Mouse (Mus musculus) liver, embryonic 13.5 days (tissue): ENCODE measurements around the gene Zcchc12. TPM values are rescaled to one million over a fixed set of nuclear protein-coding genes. Genes with fewer than 3 reads are reported as not detected.

Experiments
- ATAC-seq: fragments of 200-750 bp; cut with Nextera tagmentation; 2 replicates; pipeline ENCODE4 v1.8.0; 2017; ENCODE audit warnings: low read depth, mild to moderate bottlenecking, moderate number of reproducible peaks, moderate library complexity
- DNase-seq: peaks from one replicate; pipeline ENCODE4 v3.0.0; 2022
- H3K27ac ChIP-seq: fragments of 300-500 bp; sonication (generic); 2 replicates; pipeline ENCODE4 v1.5.1; 2015; ENCODE audit warnings: moderate library complexity, mild to moderate bottlenecking, inconsistent platforms
- H3K27me3 ChIP-seq: fragments of 300-500 bp; sonication (generic); 2 replicates; pipeline ENCODE4 v1.6.1; 2015; ENCODE audit warnings: mild to moderate bottlenecking, inconsistent platforms
- H3K36me3 ChIP-seq: fragments of 300-500 bp; sonication (generic); 2 replicates; pipeline ENCODE4 v1.6.1; 2015; ENCODE audit warnings: mild to moderate bottlenecking, inconsistent platforms
- H3K4me1 ChIP-seq: fragments of 300-500 bp; sonication (generic); replicated peaks from 2 replicates; pipeline ENCODE4 v1.6.1; 2015; ENCODE audit warnings: inconsistent platforms
- H3K4me2 ChIP-seq: fragments of 300-500 bp; sonication (generic); 2 replicates; pipeline ENCODE4 v1.6.1; 2015; ENCODE audit warnings: inconsistent platforms, mild to moderate bottlenecking, moderate library complexity
- H3K4me3 ChIP-seq: fragments of 300-500 bp; sonication (generic); replicated peaks from 2 replicates; pipeline ENCODE4 v1.5.1; 2015; ENCODE audit warnings: mild to moderate bottlenecking, inconsistent platforms
- H3K9ac ChIP-seq: fragments of 300-500 bp; sonication (generic); 2 replicates; pipeline ENCODE4 v1.6.1; 2015; ENCODE audit warnings: mild to moderate bottlenecking, inconsistent platforms
- H3K9me3 ChIP-seq: fragments of 300-500 bp; sonication (generic); replicated peaks from 2 replicates; pipeline ENCODE4 v1.6.1; 2016; ENCODE audit warnings: inconsistent platforms
- WGBS: fragments of 180-500 bp; shearing (Covaris S2); methylation state at CpG from one replicate; pipeline ENCODE4 v1.1.7; 2015; ENCODE audit not compliant: insufficient replicate concordance; 5-methylcytosine and 5-hydroxymethylcytosine counted together
- polyA plus RNA-seq: library from polyadenylated mRNA; unstranded; fragments of >200 nt; fragmentation: Nextera tagmentation; extraction: Ambion mirVana; gene quantifications from 2 replicates; pipeline ENCODE4 v1.2.1, GENCODE M21; 2015

The Zcchc12 gene
- polyA plus RNA-seq, 1 experiment from 2014 or later, result 0.80 TPM

GRCm38 (mm10) chrX:36225777-36226176, 30.1 kb downstream of the Zcchc12 start:
- 13% methylated on average over 7 of the region's 7 CpGs for WGBS
- no peaks in the 10 kb centered on the region for H3K9me3 ChIP-seq

GRCm38 (mm10) chrX:36226577-36226976, 30.9 kb downstream of the Zcchc12 start:
- ATAC-seq, result no peak
- no peak overlapping the region for H3K27ac ChIP-seq
- H3K9ac ChIP-seq, result no peak overlapping the region
- H3K4me3 ChIP-seq, result no peak overlapping the region
- H3K4me2 ChIP-seq, result no peak overlapping the region
- H3K36me3 ChIP-seq, result no peaks in the 10 kb centered on the region
- no peaks in the 10 kb centered on the region for H3K4me1 ChIP-seq
- H3K9me3 ChIP-seq, result no peaks in the 10 kb centered on the region
- WGBS, result 34% methylated on average over 2 of the region's 2 CpGs
- H3K27me3 ChIP-seq, result no peaks in the 10 kb centered on the region
- no peak for DNase-seq

More at GRCm38 (mm10) chrX:36225777-36226176, 30.1 kb downstream of the Zcchc12 start:
- no peaks in the 10 kb centered on the region for H3K36me3 ChIP-seq
- no peaks in the 10 kb centered on the region for H3K4me1 ChIP-seq
- H3K4me2 ChIP-seq, result no peak overlapping the region
- H3K4me3 ChIP-seq, result no peak overlapping the region
- H3K27ac ChIP-seq, result no peak overlapping the region
- ATAC-seq (no peak), DNase-seq (peak; percentile 8)
- no peaks in the 10 kb centered on the region for H3K27me3 ChIP-seq
- no peak overlapping the region for H3K9ac ChIP-seq

GRCm38 (mm10) chrX:36228861-36229260, 33.2 kb downstream of the Zcchc12 start:
- Histone ChIP-seq H3K4me1 (no peaks in the 10 kb centered on the region), H3K4me2 (no peak overlapping the region), H3K36me3 (no peaks in the 10 kb centered on the region), H3K9ac (no peak overlapping the region), H3K4me3 (no peak overlapping the region), H3K27me3 (no peaks in the 10 kb centered on the region), H3K9me3 (no peaks in the 10 kb centered on the region), H3K27ac (no peak overlapping the region)
- no peak for DNase-seq
- WGBS, result 58% methylated on average over 7 of the region's 7 CpGs
- no peak for ATAC-seq

GRCm38 (mm10) chrX:36229273-36229672, 33.6 kb downstream of the Zcchc12 start:
- Histone ChIP-seq H3K9me3 (no peaks in the 10 kb centered on the region), H3K27ac (no peak overlapping the region), H3K9ac (no peak overlapping the region), H3K27me3 (no peaks in the 10 kb centered on the region), H3K4me1 (no peaks in the 10 kb centered on the region), H3K4me3 (no peak overlapping the region), H3K36me3 (no peaks in the 10 kb centered on the region), H3K4me2 (no peak overlapping the region)
- ATAC-seq (no peak), DNase-seq (no peak)
- WGBS, result 53% methylated on average over 2 of the region's 2 CpGs

- Histone ChIP-seq H3K4me1 (no peaks in the 10 kb centered on the region), H3K36me3 (no peaks in the 10 kb centered on the region), H3K4me2 (no peak overlapping the region), H3K4me3 (no peak overlapping the region), H3K9ac (no peak overlapping the region), H3K27me3 (no peaks in the 10 kb centered on the region), H3K9me3 (no peaks in the 10 kb centered on the region), H3K27ac (no peak overlapping the region)
- 61% methylated on average over 6 of the region's 6 CpGs for WGBS
- no peak for ATAC-seq
- no peak for DNase-seq
Observed at GRCm38 (mm10) chrX:36235652-36236051, 39.9 kb downstream of the Zcchc12 start.

Other genes with a start within 250 kb of the Zcchc12 start
- 3.9 and 4.5 TPM in 2 replicates for gene Il13ra1, start 83.8 kb upstream of the Zcchc12 start, polyA plus RNA-seq
- gene Lonrf3, start 132.4 kb downstream of the Zcchc12 start, polyA plus RNA-seq, result 0.44 and 0.46 TPM in 2 replicates
- not detected in 2 replicates for gene Gm6268, start 205.4 kb downstream of the Zcchc12 start, polyA plus RNA-seq